Mouse (Mus musculus) forebrain, embryonic 14.5 days (tissue): ENCODE data around the gene Fzr1. TPM values are rescaled to one million over a fixed set of nuclear protein-coding genes. Genes with fewer than 3 reads are reported as not detected.

Experiments used
- ATAC-seq: fragments of 200-750 bp; cut with Nextera tagmentation; 2 replicates; pipeline ENCODE4 v1.8.0; 2017; ENCODE audit warnings: mild to moderate bottlenecking, moderate library complexity
- DNase-seq: peaks from one replicate; pipeline ENCODE4 v3.0.0-alpha.2; 2015; ENCODE audit warnings: low spot score
- H3K27ac ChIP-seq: fragments of 300-500 bp; sonication (generic); 2 replicates; pipeline ENCODE4 v1.5.1; 2014; ENCODE audit warnings: low read depth, mild to moderate bottlenecking, control low read depth, low read length, moderate library complexity
- H3K27me3 ChIP-seq: fragments of 300-500 bp; sonication (generic); replicated peaks from 2 replicates; pipeline ENCODE4 v1.6.1; 2014; ENCODE audit warnings: low read length, control low read depth, mixed read lengths; ENCODE audit not compliant: control insufficient read depth, insufficient read depth
- H3K36me3 ChIP-seq: fragments of 300-500 bp; sonication (generic); 2 replicates; pipeline ENCODE4 v1.6.1; 2014; ENCODE audit warnings: low read length, control low read depth; ENCODE audit not compliant: control insufficient read depth, insufficient read depth
- H3K4me1 ChIP-seq: fragments of 300-500 bp; sonication (generic); 2 replicates; pipeline ENCODE4 v1.6.1; 2014; ENCODE audit warnings: antibody characterized with exemption, low read length, control low read depth; ENCODE audit not compliant: control insufficient read depth, insufficient read depth
- H3K4me2 ChIP-seq: fragments of 300-500 bp; sonication (generic); 2 replicates; pipeline ENCODE4 v1.6.1; 2014; ENCODE audit warnings: mild to moderate bottlenecking, control low read depth, low read length
- H3K4me3 ChIP-seq: fragments of 300-500 bp; sonication (generic); 2 replicates; pipeline ENCODE4 v1.5.1; 2014; ENCODE audit warnings: low read depth, low read length, control low read depth
- H3K9ac ChIP-seq: fragments of 300-500 bp; sonication (generic); 2 replicates; pipeline ENCODE4 v1.6.1; 2014; ENCODE audit warnings: mild to moderate bottlenecking, low read length, control low read depth, moderate library complexity
- H3K9me3 ChIP-seq: fragments of 300-500 bp; sonication (generic); replicated peaks from 2 replicates; pipeline ENCODE4 v1.6.1; 2016; ENCODE audit warnings: low read length, control low read depth, mixed read lengths; ENCODE audit not compliant: control insufficient read depth
- WGBS: fragments of 180-500 bp; shearing (Covaris S2); extraction: QIAGEN DNeasy Blood & Tissue Kit; methylation state at CpG from one replicate; pipeline ENCODE4 v1.1.7; 2014; 5-methylcytosine and 5-hydroxymethylcytosine counted together
- polyA plus RNA-seq: library from polyadenylated mRNA; unstranded; fragments of >200 nt; fragmentation: Nextera tagmentation; extraction: Ambion mirVana; gene quantifications from 2 replicates; pipeline ENCODE4 v1.2.1, GENCODE M21; 2014

The Fzr1 gene
- polyA plus RNA-seq, 1 experiment from 2014 or later = 101 TPM

DNA sequence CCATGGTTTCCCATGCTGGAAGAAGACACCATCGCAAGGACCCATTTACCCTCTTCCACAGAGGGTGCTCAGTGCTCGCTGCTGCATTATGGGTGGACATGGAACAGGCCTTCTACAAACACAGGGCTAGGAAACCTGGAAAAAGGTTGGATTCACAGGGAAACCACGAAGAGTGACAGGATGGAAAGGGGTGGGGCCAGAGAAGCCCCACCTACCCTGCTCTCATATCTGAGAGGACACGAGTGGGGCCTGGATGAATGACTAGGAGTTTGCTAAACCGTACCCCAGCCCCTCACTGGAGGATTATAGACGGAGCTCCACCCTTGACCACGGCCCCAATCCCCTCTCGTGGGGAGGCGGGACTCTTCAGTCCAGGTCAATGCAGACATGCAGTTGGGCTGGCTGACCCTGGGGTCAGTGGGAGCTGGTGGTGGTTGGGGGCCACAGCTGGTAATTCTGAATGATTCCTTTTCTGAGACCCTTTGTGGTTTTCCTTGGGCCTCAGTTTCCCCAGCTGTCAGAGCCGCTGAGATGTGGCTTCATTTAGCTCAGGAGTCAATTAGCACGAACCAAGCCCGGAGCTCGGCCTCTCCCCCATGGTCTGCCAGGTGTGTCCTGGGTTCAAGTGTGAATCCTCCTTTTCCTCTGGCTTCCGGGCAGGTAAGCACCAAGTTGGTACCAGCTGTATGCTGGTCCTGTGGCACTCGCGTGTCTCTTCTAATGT, 34.4 kb upstream of the Fzr1 start:
- H3K4me3 ChIP-seq = no peak overlapping the region
- 82% methylated on average over 16 of the region's 16 CpGs for WGBS
- H3K4me2 ChIP-seq = no peak overlapping the region
- DNase-seq (no peak), ATAC-seq (no peak)
- peaks cover 35% of the 10 kb centered on the region for H3K4me1 ChIP-seq
- H3K27me3 ChIP-seq = 0 out of 2 replicates have a peak, but pooled peaks cover 5% of the 10 kb centered on the region
- H3K27ac ChIP-seq = 0 out of 2 replicates have a peak overlapping the region, but pooled peaks have one; percentile 71
- H3K36me3 ChIP-seq = peaks cover 8% of the 10 kb centered on the region; the same call in 1 of the 2 replicates
- H3K9ac ChIP-seq = no peak overlapping the region
- no peaks in the 10 kb centered on the region for H3K9me3 ChIP-seq

- ATAC-seq (no peak), DNase-seq (peak; percentile 63)
- Histone ChIP-seq H3K27ac (peak overlapping the region; percentile 71), H3K36me3 (peaks cover 14% of the 10 kb centered on the region), H3K4me2 (no peak overlapping the region), H3K9ac (no peak overlapping the region), H3K4me1 (peaks cover 32% of the 10 kb centered on the region), H3K9me3 (no peaks in the 10 kb centered on the region), H3K27me3 (0 out of 2 replicates have a peak, but pooled peaks cover 5% of the 10 kb centered on the region), H3K4me3 (no peak overlapping the region)
- WGBS = 69% methylated on average over 18 of the region's 18 CpGs
These were observed 33.4 kb upstream of the Fzr1 start for GRCm38 (mm10) chr10:81411471-81412400.

DNA sequence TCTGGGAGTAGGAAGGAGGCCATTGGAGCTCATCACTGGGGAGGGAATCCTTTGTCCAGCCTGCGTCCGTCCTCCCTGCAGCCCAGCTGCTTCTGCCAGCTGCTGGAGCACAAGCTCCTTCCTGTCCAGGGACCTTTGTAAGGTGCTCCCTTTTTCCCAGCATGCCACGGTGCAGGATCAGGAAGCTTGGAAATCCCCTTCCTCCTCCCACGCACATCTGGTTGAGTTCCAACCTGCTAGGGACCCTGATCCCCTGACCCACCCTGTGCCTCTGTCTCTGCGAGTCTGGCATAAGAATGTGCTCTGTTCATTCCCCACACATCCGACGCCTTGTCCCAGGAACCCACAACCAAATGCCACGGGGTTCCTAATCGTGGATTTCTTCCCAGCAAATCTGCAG, 32.7 kb upstream of the Fzr1 start:
- DNase-seq (no peak), ATAC-seq (no peak)
- Histone ChIP-seq H3K27ac (peak overlapping the region; percentile 71; the same call in 1 of the 2 replicates), H3K4me2 (no peak overlapping the region), H3K4me1 (peaks cover 27% of the 10 kb centered on the region), H3K9ac (no peak overlapping the region), H3K9me3 (no peaks in the 10 kb centered on the region), H3K36me3 (peaks cover 20% of the 10 kb centered on the region), H3K4me3 (no peak overlapping the region), H3K27me3 (0 out of 2 replicates have a peak, but pooled peaks cover 5% of the 10 kb centered on the region)
- 83% methylated on average over 9 of the region's 9 CpGs for WGBS

- H3K27ac ChIP-seq = no peak overlapping the region
- H3K27me3 ChIP-seq = 0 out of 2 replicates have a peak, but pooled peaks cover 5% of the 10 kb centered on the region
- H3K9ac ChIP-seq = no peak overlapping the region; the same call in 1 of the 2 replicates
- H3K9me3 ChIP-seq = no peaks in the 10 kb centered on the region
- peaks cover 20% of the 10 kb centered on the region for H3K36me3 ChIP-seq
- no peak overlapping the region for H3K4me2 ChIP-seq
- no peak overlapping the region for H3K4me3 ChIP-seq
- 63% methylated on average over 4 of the region's 4 CpGs for WGBS
- peaks cover 25% of the 10 kb centered on the region for H3K4me1 ChIP-seq
- ATAC-seq (no peak), DNase-seq (no peak)
These were observed 32.0 kb upstream of the Fzr1 start for GRCm38 (mm10) chr10:81410350-81410749.

GRCm38 (mm10) chr10:81409330-81409729, 31.0 kb upstream of the Fzr1 start:
- DNase-seq (no peak), ATAC-seq (no peak)
- no peaks in the 10 kb centered on the region for H3K9me3 ChIP-seq
- H3K4me1 ChIP-seq = peaks cover 21% of the 10 kb centered on the region
- no peak overlapping the region for H3K27ac ChIP-seq
- H3K4me2 ChIP-seq = no peak overlapping the region
- no peak overlapping the region for H3K9ac ChIP-seq
- H3K27me3 ChIP-seq = 0 out of 2 replicates have a peak, but pooled peaks cover 5% of the 10 kb centered on the region
- H3K4me3 ChIP-seq = no peak overlapping the region
- 13% methylated on average over 8 of the region's 8 CpGs for WGBS
- peaks cover 26% of the 10 kb centered on the region for H3K36me3 ChIP-seq

DNA sequence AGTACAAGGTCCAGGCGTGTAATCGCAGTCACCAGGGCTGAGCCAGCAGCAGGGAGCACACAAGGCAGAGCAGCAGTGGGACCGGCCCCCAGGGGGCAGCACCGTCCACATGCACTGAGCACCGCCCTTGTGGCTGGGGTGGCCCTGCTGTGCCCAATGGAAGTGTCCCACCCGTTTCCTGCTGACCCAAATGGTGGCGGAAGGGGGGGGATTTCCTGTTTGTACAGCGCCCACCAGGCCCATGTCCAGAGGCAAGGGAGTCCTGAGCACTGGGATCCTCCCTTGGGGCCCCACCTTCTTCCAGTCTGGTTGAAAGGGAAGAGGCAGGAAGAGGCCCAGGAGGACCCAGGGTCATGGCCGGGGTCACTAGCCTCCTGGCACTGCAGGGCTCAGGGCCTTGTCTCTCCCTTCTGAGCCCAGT, 30.6 kb upstream of the Fzr1 start:
- no peak overlapping the region for H3K27ac ChIP-seq
- 0 out of 2 replicates have a peak, but pooled peaks cover 5% of the 10 kb centered on the region for H3K27me3 ChIP-seq
- DNase-seq (peak; percentile 63), ATAC-seq (peak; percentile 40; the same call in 1 of the 2 replicates)
- peaks cover 30% of the 10 kb centered on the region for H3K36me3 ChIP-seq
- H3K4me3 ChIP-seq = no peak overlapping the region
- no peak overlapping the region for H3K9ac ChIP-seq
- no peaks in the 10 kb centered on the region for H3K9me3 ChIP-seq
- H3K4me2 ChIP-seq = no peak overlapping the region
- peaks cover 16% of the 10 kb centered on the region for H3K4me1 ChIP-seq
- WGBS = 17% methylated on average over 7 of the region's 9 CpGs

- Histone ChIP-seq H3K36me3 (peaks cover 34% of the 10 kb centered on the region), H3K9me3 (no peaks in the 10 kb centered on the region), H3K27me3 (0 out of 2 replicates have a peak, but pooled peaks cover 5% of the 10 kb centered on the region), H3K4me3 (no peak overlapping the region), H3K9ac (no peak overlapping the region; the same call in 1 of the 2 replicates), H3K4me1 (peaks cover 16% of the 10 kb centered on the region), H3K27ac (no peak overlapping the region), H3K4me2 (no peak overlapping the region)
- ATAC-seq (no peak), DNase-seq (no peak)
- 58% methylated on average over 13 of the region's 13 CpGs for WGBS
These were observed 30.1 kb upstream of the Fzr1 start for GRCm38 (mm10) chr10:81408424-81408729.

DNA sequence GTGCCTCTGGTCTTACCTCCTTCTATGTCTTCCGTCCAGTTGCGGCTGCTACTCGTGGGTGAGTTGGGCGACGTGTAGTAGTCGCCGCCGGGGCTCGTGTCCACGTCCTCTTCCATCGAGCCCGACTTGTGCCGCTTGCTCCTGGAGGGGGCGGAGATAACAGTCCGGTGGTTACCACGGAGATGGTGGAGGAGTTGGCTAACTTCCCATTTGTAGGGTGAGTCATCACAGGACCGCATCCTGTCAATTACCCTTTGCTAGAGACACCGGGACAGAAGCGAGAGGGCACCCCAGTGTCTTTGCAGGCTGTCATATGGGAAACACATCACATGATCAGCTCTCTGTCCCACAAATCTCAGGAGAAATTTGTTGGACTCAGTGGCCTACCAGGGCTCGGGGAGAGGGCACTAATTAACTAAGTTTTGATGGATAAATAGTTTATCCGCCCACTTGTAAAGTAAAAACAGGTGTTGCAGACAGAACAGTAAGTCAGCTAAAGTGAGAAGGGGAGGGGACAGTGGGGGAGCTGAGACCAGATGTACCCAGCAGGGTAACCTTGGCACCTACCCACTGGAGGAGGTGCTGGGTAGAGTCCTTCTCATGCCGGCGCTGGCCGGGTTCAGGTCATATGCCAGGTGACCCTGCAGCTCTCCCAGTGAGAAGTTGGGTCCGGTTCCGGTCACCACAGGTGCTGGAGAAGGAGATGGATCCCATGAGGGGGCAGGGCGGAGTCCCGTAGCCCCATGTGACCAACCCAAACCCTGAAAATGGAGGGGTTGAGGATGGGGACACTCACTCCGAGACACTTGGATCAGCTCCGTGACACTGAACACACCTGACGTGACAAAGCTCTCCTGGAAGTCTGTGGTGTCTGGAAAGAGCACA, 29.5 kb upstream of the Fzr1 start:
- WGBS = 30% methylated on average over 31 of the region's 31 CpGs
- H3K4me1 ChIP-seq = peaks cover 22% of the 10 kb centered on the region
- H3K4me3 ChIP-seq = no peak overlapping the region
- no peaks in the 10 kb centered on the region for H3K9me3 ChIP-seq
- H3K9ac ChIP-seq = peak overlapping the region; percentile 32
- H3K36me3 ChIP-seq = peaks cover 37% of the 10 kb centered on the region
- DNase-seq (peak; percentile 78), ATAC-seq (no peak)
- H3K27ac ChIP-seq = no peak overlapping the region
- 0 out of 2 replicates have a peak, but pooled peaks cover 5% of the 10 kb centered on the region for H3K27me3 ChIP-seq
- H3K4me2 ChIP-seq = 0 out of 2 replicates have a peak overlapping the region, but pooled peaks have one; percentile 16
